Mouse (Mus musculus) CH12.LX (cell line): ENCODE data around the gene Dnm3. TPM values are rescaled to one million over a fixed set of nuclear protein-coding genes. Genes with fewer than 3 reads are reported as not detected.

Experiments used
- DNase-seq: peaks from one replicate; pipeline ENCODE4 v3.0.0-alpha.2; 2013; ENCODE audit errors: extremely low read depth
- H3K27ac ChIP-seq: 2 replicates; pipeline ENCODE4 v1.5.1; 2012; ENCODE audit warnings: low read depth, mild to moderate bottlenecking, control low read depth, moderate library complexity; ENCODE audit not compliant: insufficient read depth
- H3K27me3 ChIP-seq: replicated peaks from 2 replicates; pipeline ENCODE3; 2012; ENCODE audit warnings: inconsistent platforms
- H3K36me3 ChIP-seq, 2 experiments: replicated peaks in 1 of 2; 2 replicates each; pipeline versions ENCODE3 to v1.6.1; 2012; ENCODE audit warnings: inconsistent platforms in 1 of 2, low read length in 1 of 2, mild to moderate bottlenecking in 1 of 2, mixed read lengths in 1 of 2, moderate library complexity in 1 of 2; ENCODE audit not compliant: control insufficient read depth in 1 of 2, insufficient read depth in 1 of 2
- H3K4me1 ChIP-seq, 2 experiments: 2 replicates each; pipeline ENCODE4 v1.6.1; 2012; ENCODE audit warnings: inconsistent platforms in 1 of 2, moderate library complexity in 1 of 2; ENCODE audit not compliant: insufficient read depth in 2 of 2, control insufficient read depth in 1 of 2
- H3K4me2 ChIP-seq: 2 replicates; pipeline ENCODE4 v1.6.1; 2012; ENCODE audit warnings: low read depth, mild to moderate bottlenecking, control low read depth; ENCODE audit not compliant: poor library complexity, insufficient read depth, severe bottlenecking
- H3K4me3 ChIP-seq, 3 experiments: fragments of 150-350 bp in 1 of 3; sonication (generic) in 1 of 3; replicated peaks in 1 of 3; 2 replicates each; pipeline versions ENCODE3 to v1.5.1; 2011 to 2012; ENCODE audit warnings: low read depth in 2 of 3, low read length in 2 of 3, mild to moderate bottlenecking in 2 of 3, moderate library complexity in 2 of 3, control low read depth in 1 of 3, improper control_type of control experiment in 1 of 3, inconsistent platforms in 1 of 3, mixed read lengths in 1 of 3; ENCODE audit not compliant: poor library complexity in 1 of 3
- H3K79me2 ChIP-seq: replicated peaks from 2 replicates; pipeline ENCODE4 v1.6.1; 2012; ENCODE audit warnings: mild to moderate bottlenecking, moderate library complexity; ENCODE audit not compliant: control insufficient read depth, poor library complexity, insufficient read depth, severe bottlenecking; ENCODE audit errors: extremely low read depth
- H3K9ac ChIP-seq: 2 replicates; pipeline ENCODE4 v1.6.1; 2012; ENCODE audit warnings: low read depth, mild to moderate bottlenecking, control low read depth, moderate library complexity; ENCODE audit not compliant: insufficient read depth
- H3K9me3 ChIP-seq: replicated peaks from 2 replicates; pipeline ENCODE3; 2012; ENCODE audit warnings: low read length, inconsistent platforms, mixed read lengths
- BHLHE40 ChIP-seq: IDR thresholded peaks from 2 replicates; pipeline ENCODE4 v1.6.1; 2011; ENCODE audit warnings: mild to moderate bottlenecking, low read depth, low read length, improper control_type of control experiment
- CHD1 ChIP-seq: IDR thresholded peaks from 2 replicates; pipeline ENCODE4 v1.6.1; 2012; ENCODE audit warnings: low read depth, low read length, improper control_type of control experiment, inconsistent platforms
- CHD2 ChIP-seq: IDR thresholded peaks from 2 replicates; pipeline ENCODE4 v1.6.1; 2011; ENCODE audit warnings: low read length, improper control_type of control experiment
- CTCF ChIP-seq, 2 experiments: IDR thresholded peaks in 1 of 2; conservative IDR thresholded peaks in 1 of 2; 2 replicates each; pipeline ENCODE4 v1.5.1; 2011 to 2012; ENCODE audit warnings: low read depth in 2 of 2, low read length in 2 of 2, improper control_type of control experiment in 1 of 2, inconsistent platforms in 1 of 2, mild to moderate bottlenecking in 1 of 2, moderate library complexity in 1 of 2
- ELF1 ChIP-seq: IDR thresholded peaks from 2 replicates; pipeline ENCODE4 v1.6.1; 2014; ENCODE audit warnings: low read depth, mild to moderate bottlenecking, inconsistent platforms, low read length, improper control_type of control experiment
- EP300 ChIP-seq: IDR thresholded peaks from 2 replicates; pipeline ENCODE4 v1.6.1; 2011; ENCODE audit warnings: low read length, improper control_type of control experiment
- ETS1 ChIP-seq: conservative IDR thresholded peaks from 2 replicates; pipeline ENCODE4 v1.6.1; 2012; ENCODE audit warnings: low read depth, mild to moderate bottlenecking, inconsistent platforms, low read length, improper control_type of control experiment, moderate library complexity
- IRF4 ChIP-seq: IDR thresholded peaks from 2 replicates; pipeline ENCODE4 v1.6.1; 2014; ENCODE audit warnings: low read depth, mild to moderate bottlenecking, inconsistent platforms, low read length, improper control_type of control experiment
- JUN ChIP-seq: IDR thresholded peaks from 2 replicates; pipeline ENCODE4 v1.6.1; 2011; ENCODE audit warnings: low read depth, mild to moderate bottlenecking, low read length, improper control_type of control experiment, moderate library complexity; ENCODE audit not compliant: insufficient read depth
- KAT2A ChIP-seq: IDR thresholded peaks from 2 replicates; pipeline ENCODE4 v1.6.1; 2012; ENCODE audit warnings: low read length, improper control_type of control experiment, inconsistent platforms; ENCODE audit not compliant: insufficient replicate concordance
- MAFK ChIP-seq: IDR thresholded peaks from 2 replicates; pipeline ENCODE4 v1.6.1; 2011; ENCODE audit warnings: low read length, improper control_type of control experiment; ENCODE audit not compliant: insufficient replicate concordance
- MAX ChIP-seq: IDR thresholded peaks from 2 replicates; pipeline ENCODE4 v1.6.1; 2011; ENCODE audit warnings: low read length, improper control_type of control experiment
- MEF2A ChIP-seq: IDR thresholded peaks from 2 replicates; pipeline ENCODE4 v1.6.1; 2014; ENCODE audit warnings: low read depth, mild to moderate bottlenecking, inconsistent platforms, low read length, improper control_type of control experiment, borderline replicate concordance
- NELFE ChIP-seq: IDR thresholded peaks from 2 replicates; pipeline ENCODE4 v1.6.1; 2011; ENCODE audit warnings: low read depth, low read length, improper control_type of control experiment
- NRF1 ChIP-seq: IDR thresholded peaks from 2 replicates; pipeline ENCODE4 v1.6.1; 2014; ENCODE audit warnings: low read depth, mild to moderate bottlenecking, inconsistent platforms, low read length, improper control_type of control experiment, moderate library complexity
- POLR2A ChIP-seq: IDR thresholded peaks from 2 replicates; pipeline ENCODE4 v1.6.1; 2011; ENCODE audit warnings: low read depth, mild to moderate bottlenecking, improper control_type of control experiment, low read length
- POLR2AphosphoS2 ChIP-seq: IDR thresholded peaks from 2 replicates; pipeline ENCODE4 v1.6.1; 2011; ENCODE audit warnings: low read depth, low read length, improper control_type of control experiment
- RAD21 ChIP-seq: IDR thresholded peaks from 2 replicates; pipeline ENCODE4 v1.6.1; 2011; ENCODE audit warnings: low read depth, mild to moderate bottlenecking, low read length, improper control_type of control experiment, moderate library complexity
- RCOR1 ChIP-seq: conservative IDR thresholded peaks from 2 replicates; pipeline ENCODE4 v1.6.1; 2012; ENCODE audit warnings: low read depth, mild to moderate bottlenecking, inconsistent platforms, low read length, improper control_type of control experiment
- SMC3 ChIP-seq: IDR thresholded peaks from 2 replicates; pipeline ENCODE4 v1.6.1; 2011; ENCODE audit warnings: low read depth, low read length, improper control_type of control experiment
- ZKSCAN1 ChIP-seq: IDR thresholded peaks from 2 replicates; pipeline ENCODE4 v1.6.1; 2012; ENCODE audit warnings: low read depth, inconsistent platforms, low read length, improper control_type of control experiment, borderline replicate concordance
- dilution Hi-C: fragments of 300-500 bp; cut with MboI; formaldehyde crosslinking; loops from 2 replicates; pipeline ENCODE4 v1.14.3; 2020; ENCODE audit warnings: low sequenced_read_pairs; ENCODE audit not compliant: extremely low pct_unique_long_range_greater_than_20kb, extremely low pct_ligation_motif_present
- in situ Hi-C: fragments of 300-500 bp; cut with MboI; formaldehyde crosslinking; loops from 3 replicates; pipeline ENCODE4 v1.14.3; 2019; ENCODE audit warnings: low sequenced_read_pairs, low pct_ligation_motif_present, low pct_unique_long_range_greater_than_20kb, mixed read lengths
- polyA plus RNA-seq: library from polyadenylated mRNA; unstranded; fragments of >175 nt; gene quantifications from 2 replicates; pipeline ENCODE4 v1.2.1, GENCODE M21; 2012; ENCODE audit warnings: low read depth; ENCODE audit not compliant: insufficient read length
- total RNA-seq, 2 experiments: library from RNA; depleted of rRNA; stranded (reverse); fragments of 300-350 nt in 1 of 2; fragments of >200 nt in 1 of 2; gene quantifications; 2 replicates each; pipeline ENCODE4 v1.2.3; 2012 to 2014

The Dnm3 gene
- total and polyA plus RNA-seq, 3 experiments, result 3.6 to 9.5 (median 6.9) TPM

- Histone ChIP-seq H3K4me3 (no peak overlapping the region), H3K27ac (no peak overlapping the region), H3K79me2 (no peaks in the 10 kb centered on the region; the same call in 1 of the 2 replicates), H3K27me3 (no peaks in the 10 kb centered on the region), H3K4me2 (no peak overlapping the region), H3K36me3 (peaks cover 12 to 18% of the 10 kb centered on the region in 2 experiments), H3K9ac (no peak overlapping the region), H3K9me3 (peaks cover 8% of the 10 kb centered on the region), H3K4me1 (peaks cover 4 to 10% of the 10 kb centered on the region in 2 experiments; a peak in 2 of 4 replicates)
- in situ Hi-C loops (no loop called here), dilution Hi-C loops (no loop called here)
- DNase-seq, result no peak
- TF ChIP-seq ETS1 (no peak), JUN (no peak), IRF4 (no peak), MAX (no peak), NRF1 (no peak), SMC3 (no peak)
Measured at GRCm38 (mm10) chr1:162158486-162158885, 319.3 kb downstream of the Dnm3 start.

- H3K9ac ChIP-seq, result no peak overlapping the region
- peaks cover 7 to 12% of the 10 kb centered on the region in 2 experiments for H3K36me3 ChIP-seq
- H3K27me3 ChIP-seq, result no peaks in the 10 kb centered on the region
- H3K79me2 ChIP-seq, result no peaks in the 10 kb centered on the region; the same call in 1 of the 2 replicates
- no peak overlapping the region for H3K4me3 ChIP-seq
- dilution Hi-C loops, result no loop called here
- TF ChIP-seq MAX (no peak), NRF1 (no peak), CHD2 (no peak), IRF4 (no peak), ELF1 (no peak)
- TF ChIP-seq, all 38 proteins: peak for 0
- Histone ChIP-seq H3K27ac (no peak overlapping the region), H3K9me3 (peaks cover 8% of the 10 kb centered on the region), H3K4me1 (peaks cover 4 to 10% of the 10 kb centered on the region in 2 experiments; a peak in 2 of 4 replicates), H3K4me2 (no peak overlapping the region)
- in situ Hi-C loops, result no loop called here
- no peak for DNase-seq
Measured at GRCm38 (mm10) chr1:162157659-162158058, 320.2 kb downstream of the Dnm3 start.

GRCm38 (mm10) chr1:162156873-162157272 is 321.0 kb downstream of the Dnm3 start:
- no peak overlapping the region for H3K27ac ChIP-seq
- no peaks in the 10 kb centered on the region for H3K27me3 ChIP-seq
- no peaks in the 10 kb centered on the region; the same call in 1 of the 2 replicates for H3K79me2 ChIP-seq
- dilution Hi-C loops (no loop called here), in situ Hi-C loops (no loop called here)
- no peak for DNase-seq
- H3K9me3 ChIP-seq, result peaks cover 3% of the 10 kb centered on the region
- H3K4me3 ChIP-seq, result no peak overlapping the region
- H3K4me2 ChIP-seq, result no peak overlapping the region
- TF ChIP-seq EP300 (no peak), ETS1 (no peak), RAD21 (no peak), POLR2A (no peak), CTCF (conservative IDR thresholded peaks at IDR 0.05 in 1 of 2, IDR thresholded peaks at IDR 0.05 in 1 of 2; ENCODE audit: low read depth in 2 of 2, low read length in 2 of 2) (no peak), MEF2A (no peak), NRF1 (no peak), ZKSCAN1 (no peak), POLR2AphosphoS2 (no peak), MAX (no peak), CHD1 (no peak), KAT2A (no peak), MAFK (no peak), NELFE (no peak), BHLHE40 (no peak), RCOR1 (no peak)
- peaks cover 0 to 5% of the 10 kb centered on the region in 2 experiments for H3K36me3 ChIP-seq
- H3K4me1 ChIP-seq, result peaks cover 4 to 10% of the 10 kb centered on the region in 2 experiments; a peak in 2 of 4 replicates
- no peak overlapping the region for H3K9ac ChIP-seq
